Mouse (Mus musculus) left cerebral cortex, adult 8-10 months (tissue): Measurements from ENCODE around the gene Uroc1. TPM values are rescaled to one million over a fixed set of nuclear protein-coding genes. Genes with fewer than 3 reads are reported as not detected.

ENCODE experiments used
- total RNA-seq, 4 experiments: library from RNA; stranded (reverse); gene quantifications; 2 replicates each; pipeline ENCODE4 v1.2.4; 2022

Gene Uroc1
- total RNA-seq, 4 experiments from 2014 or later = not detected

Other genes with a start within 250 kb of the Uroc1 start
- not detected for gene Vmn1r50, start 231.9 kb upstream of the Uroc1 start, total RNA-seq
- gene Vmn1r51, start 210.7 kb upstream of the Uroc1 start, total RNA-seq = not detected
- not detected for gene Vmn1r52, start 158.5 kb upstream of the Uroc1 start, total RNA-seq
- not detected for gene V1ra8, start 130.5 kb upstream of the Uroc1 start, total RNA-seq
- not detected for gene Vmn1r53, start 108.8 kb upstream of the Uroc1 start, total RNA-seq
- gene Vmn1r54, start 87.0 kb upstream of the Uroc1 start, total RNA-seq = not detected
- not detected for gene BC048671, start 32.1 kb upstream of the Uroc1 start, total RNA-seq
- under 1 TPM in 1 of 4 experiments, not detected in 3; 0.22 TPM for gene Chst13, start 8.1 kb upstream of the Uroc1 start, total RNA-seq
- 10 to 100 TPM; 28.3 to 32.6 (median 29.6) TPM for gene Zxdc, start 36.2 kb downstream of the Uroc1 start, total RNA-seq
- gene Cfap100, start 95.5 kb downstream of the Uroc1 start, total RNA-seq = 1 to 10 TPM; 4.3 to 5.8 (median 5.1) TPM
- gene Klf15, start 129.3 kb downstream of the Uroc1 start, total RNA-seq = 10 to 100 TPM; 28.0 to 33.1 (median 29.4) TPM
- 10 to 100 TPM; 44.9 to 68.4 (median 49.3) TPM for gene Aldh1l1, start 153.1 kb downstream of the Uroc1 start, total RNA-seq